Mouse (Mus musculus) retina, postnatal 7 days (tissue): ENCODE data around the gene Olfr215.
"Not testable (repeated sequence)": the region's sequence is repeated elsewhere in the genome, so short reads cannot be mapped to it uniquely, and the experiment has no call there.

Experiments
- DNase-seq: peaks from one replicate; pipeline ENCODE4 v3.0.0-alpha.2; 2012; ENCODE audit warnings: low read depth, low spot score

The Olfr215 gene

GRCm38 (mm10) chr6:116584095-116584494 lies at the start of gene Olfr215:
Gene Olfr215, minus strand, starts transcription at chr6:116584195.
- no peak for DNase-seq

GRCm38 (mm10) chr6:116632129-116632528 lies 48.1 kb upstream of the Olfr215 start:
- DNase-seq: peak; percentile 31

GRCm38 (mm10) chr6:116629766-116630165 lies 45.8 kb upstream of the Olfr215 start:
- no peak for DNase-seq

GRCm38 (mm10) chr6:116628539-116629171 lies 44.7 kb upstream of the Olfr215 start, which contains the start of gene Zfp422:
Gene Zfp422, minus strand, starts transcription at chr6:116628999.
- DNase-seq: peak; percentile 63

DNA sequence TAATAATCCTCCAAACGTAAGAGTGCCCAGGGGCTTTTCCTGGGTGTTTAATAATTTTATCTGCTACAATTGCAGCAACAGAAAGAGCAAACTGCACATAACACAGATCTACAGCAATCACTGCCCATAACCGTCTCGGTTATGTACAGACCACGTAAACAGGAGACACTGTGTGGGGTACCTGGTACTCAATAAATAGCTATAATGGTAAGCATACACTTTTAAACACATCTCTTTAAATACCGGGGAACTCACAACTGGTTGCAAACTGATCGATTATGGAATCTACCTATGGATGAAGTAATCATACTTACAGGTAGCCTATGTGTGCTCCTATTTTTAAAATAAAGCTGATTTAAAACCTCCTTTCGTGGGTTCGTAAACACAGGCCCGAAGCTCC lies 44.1 kb upstream of the Olfr215 start:
- no peak for DNase-seq

- DNase-seq: not testable (repeated sequence)
Measured at GRCm38 (mm10) chr6:116626417-116626816, 42.4 kb upstream of the Olfr215 start.

DNA sequence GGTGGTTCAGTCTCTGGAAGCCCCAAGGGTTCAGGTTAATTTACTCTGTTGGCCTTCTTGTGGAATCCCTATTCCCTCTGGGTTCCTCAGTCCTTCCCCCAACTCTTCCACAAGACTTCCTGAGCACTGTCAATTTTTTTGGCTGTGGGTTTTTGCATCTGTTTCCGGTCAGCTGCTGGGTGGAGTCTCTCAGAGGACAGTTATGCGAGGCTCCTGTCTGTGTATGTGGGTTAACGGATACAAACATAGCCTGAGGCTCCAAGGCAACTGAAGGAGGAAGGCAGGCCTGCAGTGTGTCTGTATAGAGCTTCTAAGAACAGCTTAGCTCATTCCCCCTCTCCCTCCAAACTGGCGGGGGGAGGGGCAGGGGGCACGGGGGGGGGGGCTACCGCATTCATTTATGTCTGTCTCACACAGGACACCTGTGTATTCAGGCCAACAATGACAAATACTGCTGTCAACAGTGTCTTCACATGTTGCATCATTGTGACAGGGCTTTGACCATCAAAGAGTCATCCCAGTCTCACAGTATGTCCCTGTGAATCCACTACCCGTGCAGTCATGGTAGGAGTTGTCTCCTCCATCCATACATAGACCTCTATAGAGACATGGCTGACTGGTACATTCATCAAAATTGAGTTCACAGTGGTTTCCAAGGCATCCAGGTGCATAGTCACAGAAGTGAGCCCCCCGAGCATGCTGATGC lies 37.5 kb upstream of the Olfr215 start:
- DNase-seq: no peak

DNA sequence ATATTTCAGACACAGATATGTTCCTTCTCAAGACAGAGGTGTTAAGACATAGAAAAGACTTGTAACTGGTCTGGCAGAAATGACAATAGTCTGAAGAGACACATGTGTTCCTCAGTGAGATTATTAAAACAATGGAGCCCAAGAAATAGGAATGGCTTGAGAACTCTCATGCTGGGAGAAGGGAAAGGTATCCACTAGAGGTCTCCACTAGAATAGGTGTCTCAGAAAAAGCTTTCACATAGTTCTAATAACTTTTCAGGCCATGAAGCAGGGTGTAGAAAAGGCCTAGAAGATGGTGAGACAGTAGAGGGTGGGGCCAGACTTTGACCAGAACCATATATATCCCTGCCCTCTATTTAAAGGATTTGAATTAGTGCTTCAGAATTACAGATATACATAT lies 34.1 kb upstream of the Olfr215 start:
- DNase-seq: no peak

DNA sequence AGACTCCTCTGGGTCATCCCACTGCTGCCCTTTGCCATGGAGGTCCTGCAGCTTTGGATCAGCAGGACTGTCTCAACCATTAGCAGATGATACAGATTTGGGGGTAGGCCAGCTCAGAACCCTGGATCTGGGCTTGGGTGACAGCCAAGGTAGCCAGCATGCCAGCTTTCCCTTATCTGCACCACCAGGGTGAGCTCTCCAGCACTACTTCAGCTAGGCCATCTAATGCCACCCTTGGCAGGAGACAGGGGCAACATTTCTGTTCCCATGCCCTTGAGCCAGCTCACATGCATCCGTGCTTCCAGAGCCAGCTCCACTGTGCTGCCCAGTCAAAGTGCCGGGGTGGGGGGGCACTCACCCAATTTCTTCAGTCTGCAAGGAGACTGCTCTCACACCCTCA lies 31.7 kb upstream of the Olfr215 start:
- DNase-seq: no peak

GRCm38 (mm10) chr6:116607230-116607629 lies 23.2 kb upstream of the Olfr215 start:
- DNase-seq: no peak

DNA sequence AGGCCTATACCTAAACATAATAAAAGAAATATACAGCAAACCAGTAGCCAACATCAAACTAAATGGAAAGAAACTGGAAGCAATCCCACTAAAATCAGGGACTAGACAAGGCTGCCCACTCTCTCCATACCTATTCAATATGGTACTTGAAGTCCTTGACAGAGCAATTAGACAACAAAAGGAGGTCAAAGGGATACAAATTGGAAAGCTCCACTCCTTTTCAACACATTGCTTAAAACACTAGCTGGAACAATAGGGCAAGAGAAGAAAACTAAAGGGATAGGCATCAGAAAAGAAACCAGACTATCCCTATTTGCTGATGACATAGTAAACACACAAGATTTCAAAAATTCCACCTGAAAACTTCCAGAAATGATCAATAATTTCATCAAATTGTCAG lies 17.0 kb upstream of the Olfr215 start:
- not testable (repeated sequence) for DNase-seq

DNA sequence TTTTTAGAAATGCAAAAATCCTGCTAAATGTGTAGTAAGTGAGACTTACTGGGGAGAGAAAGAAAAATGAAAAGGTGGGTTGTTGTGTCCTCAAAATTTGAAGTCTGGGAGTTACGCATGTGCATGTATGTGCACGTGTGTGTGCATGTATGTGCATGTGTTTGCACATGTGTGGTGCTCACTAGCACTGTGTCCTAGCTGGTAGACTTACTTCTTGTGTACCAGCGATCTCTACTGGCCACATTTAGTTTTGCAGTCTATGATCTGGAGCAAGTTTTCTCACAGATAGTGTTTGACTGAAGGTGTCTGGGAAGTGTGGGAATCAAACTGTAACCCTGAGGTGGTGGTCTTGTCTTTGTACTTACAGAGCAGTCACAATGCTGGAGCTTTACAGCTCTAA lies 14.2 kb downstream of the Olfr215 start:
- DNase-seq: peak; percentile 27

DNA sequence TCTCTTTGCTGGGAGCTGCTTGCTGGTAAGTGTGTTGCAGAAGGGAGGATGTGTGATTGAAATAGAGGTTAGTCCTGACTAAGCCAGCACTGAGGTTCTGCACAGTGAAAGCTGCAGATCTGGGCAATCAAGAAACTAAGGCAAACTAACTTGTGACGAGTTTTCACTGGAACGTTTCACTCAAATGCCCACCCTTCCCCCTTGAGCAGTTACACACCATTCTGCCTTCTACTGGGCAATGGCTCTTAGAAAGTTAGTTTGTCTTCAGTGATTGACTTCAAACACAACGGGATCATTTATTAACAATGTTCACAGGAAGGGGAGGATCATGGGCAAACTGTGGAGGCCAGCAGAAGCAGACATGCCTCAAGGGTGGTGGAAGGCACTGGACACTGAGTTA lies 29.0 kb downstream of the Olfr215 start:
- DNase-seq: no peak

DNA sequence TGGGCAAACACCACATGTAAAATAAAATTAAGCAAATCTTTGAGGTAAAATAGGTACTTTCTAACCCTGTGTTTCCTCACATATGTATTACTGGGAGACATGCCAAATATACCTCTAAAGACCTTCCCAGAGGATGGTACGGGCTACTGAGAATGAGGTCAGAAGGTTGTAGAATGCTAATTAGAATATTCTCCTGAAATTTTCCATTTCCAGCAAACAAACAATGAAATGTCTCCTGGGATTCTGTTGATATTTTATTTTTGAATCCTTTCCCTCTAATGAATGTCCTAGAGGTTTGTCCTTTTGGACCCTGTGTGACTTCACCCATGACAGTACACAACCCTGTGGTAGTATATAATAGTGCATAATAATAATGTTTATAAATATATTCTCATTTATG lies 30.1 kb downstream of the Olfr215 start, which contains the start of gene Olfr214:
TSS of gene Olfr214 (plus strand) at position 301 of the 400 bp plus-strand sequence.
- DNase-seq: no peak

GRCm38 (mm10) chr6:116550841-116551240 lies 33.2 kb downstream of the Olfr215 start, which contains the start of gene Gm5580:
Gene Gm5580, plus strand, starts transcription at chr6:116551141.
- not testable (repeated sequence) for DNase-seq

DNA sequence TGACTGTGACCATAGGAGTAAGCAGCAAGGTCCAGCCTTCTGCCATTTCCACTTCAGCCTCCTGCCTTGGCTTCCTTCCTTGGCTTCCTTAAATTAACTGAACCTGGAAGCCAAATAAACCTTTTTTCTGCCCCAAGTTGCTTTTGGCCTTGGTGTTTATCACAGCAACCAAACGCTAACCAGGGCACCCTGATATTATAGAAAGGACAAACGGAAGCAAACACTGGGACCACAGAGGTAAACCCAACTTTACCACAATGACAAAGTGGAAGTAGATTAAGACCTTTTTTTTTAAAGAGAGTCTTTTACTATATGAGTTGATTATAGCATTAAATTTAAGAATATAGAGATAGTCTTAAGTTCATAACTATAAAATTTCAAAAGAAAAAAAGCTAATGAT lies 41.5 kb downstream of the Olfr215 start:
- DNase-seq: no peak

- DNase-seq: no peak
Measured at GRCm38 (mm10) chr6:116538156-116538555, 45.8 kb downstream of the Olfr215 start, which contains the start of gene Olfr213. Gene Olfr213, plus strand, starts transcription at chr6:116538456.
